Mouse (Mus musculus): ENCODE measurements around the gene Fstl4.

DNA sequence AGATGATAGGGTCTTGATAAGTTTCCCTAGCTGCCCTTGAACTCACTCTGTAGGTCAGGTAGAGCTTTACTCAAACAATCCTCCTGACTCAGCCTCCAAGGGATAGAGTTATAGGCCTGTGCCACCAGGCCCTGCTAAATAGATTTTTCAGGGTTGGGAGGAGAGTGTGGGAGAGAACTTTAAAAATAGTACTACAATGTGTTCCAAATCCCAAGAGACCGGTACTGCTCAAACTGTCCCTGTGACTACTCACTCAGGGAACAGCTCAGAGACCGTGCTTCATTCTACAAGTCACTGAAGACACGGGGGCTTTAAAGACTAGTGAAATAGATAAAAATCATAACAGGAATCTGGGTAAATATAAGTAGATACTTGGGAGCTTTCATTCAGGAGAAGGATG lies 190.6 kb downstream of the Fstl4 start:
- TF ChIP-seq CHD2 (IDR thresholded peaks at IDR 0.05; ENCODE audit: low read depth, low read length) (no peak), ZC3H11A (IDR thresholded peaks at IDR 0.05; ENCODE audit: borderline replicate concordance, low read depth, low read length) (no peak), ZNF384 (IDR thresholded peaks at IDR 0.05; ENCODE audit: low read depth, low read length) (no peak), HCFC1 (IDR thresholded peaks at IDR 0.05; ENCODE audit: borderline replicate concordance, insufficient read depth, low read length) (no peak)

Measured in ES-E14 (cell line).